Mouse (Mus musculus) bone marrow, adult 2 months (tissue): Measurements from ENCODE around the gene H2-DMa. TPM values are rescaled to one million over a fixed set of nuclear protein-coding genes. Genes with fewer than 3 reads are reported as not detected.

Experiments used
- H3K27ac ChIP-seq: fragments of 200-500 bp; 2 replicates; pipeline ENCODE4 v1.5.1; 2012; ENCODE audit warnings: low read depth, mild to moderate bottlenecking, control low read depth, inconsistent platforms, low read length; ENCODE audit not compliant: control insufficient read depth, poor library complexity, insufficient read depth
- H3K4me1 ChIP-seq: fragments of 200-500 bp; 2 replicates; pipeline ENCODE4 v1.6.1; 2011; ENCODE audit warnings: low read length; ENCODE audit not compliant: control insufficient read depth, insufficient read depth
- H3K4me3 ChIP-seq: fragments of 200-500 bp; replicated peaks from 2 replicates; pipeline ENCODE3; 2011; ENCODE audit warnings: mild to moderate bottlenecking, low read depth, low read length, control low read depth; ENCODE audit not compliant: control insufficient read depth
- CTCF ChIP-seq: fragments of 200-500 bp; IDR thresholded peaks from 2 replicates; pipeline ENCODE4 v1.5.1; 2011; ENCODE audit warnings: low read length, control low read depth; ENCODE audit not compliant: control insufficient read depth, insufficient read depth
- POLR2A ChIP-seq: fragments of 200-500 bp; IDR thresholded peaks from 2 replicates; pipeline ENCODE4 v1.6.1; 2011; ENCODE audit warnings: low read depth, mild to moderate bottlenecking, control low read depth, low read length, borderline replicate concordance; ENCODE audit not compliant: control insufficient read depth
- WGBS: fragments of 180-500 bp; shearing (Covaris S2); methylation state at CpG from one replicate; pipeline ENCODE4 v1.1.7; 2018; 5-methylcytosine and 5-hydroxymethylcytosine counted together
- polyA plus RNA-seq: library from polyadenylated mRNA; stranded (reverse); fragments of >200 nt; gene quantifications from 2 replicates; pipeline ENCODE4 v1.2.4, GENCODE M21; 2011; ENCODE audit warnings: low replicate concordance; ENCODE audit not compliant: missing spikeins, insufficient read depth, insufficient read length

The H2-DMa gene
- polyA plus RNA-seq, 1 experiment = 38.5 TPM

DNA sequence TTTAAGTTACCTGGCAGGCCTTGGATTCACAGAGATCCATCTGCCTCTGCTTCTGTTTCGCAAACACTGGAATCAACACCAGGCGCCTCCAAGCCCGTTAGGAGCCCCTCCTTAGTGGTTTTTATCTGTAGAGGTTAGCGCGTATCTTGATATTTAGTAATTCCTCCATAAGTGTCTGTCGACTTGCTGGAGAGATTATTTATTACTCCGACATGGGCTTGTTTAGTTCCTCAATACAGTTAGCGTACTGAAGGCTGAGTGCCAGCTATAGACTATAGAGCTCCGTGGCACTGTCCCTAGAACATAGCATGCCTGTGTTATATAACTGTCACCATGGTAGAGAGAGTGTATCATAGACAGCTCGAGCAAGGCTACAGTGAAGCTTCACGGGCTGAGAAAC lies 31.2 kb upstream of the H2-DMa start:
- no peak for TF ChIP-seq CTCF
- no peak for TF ChIP-seq POLR2A
- 16% methylated on average over 11 of the region's 11 CpGs for WGBS
- Histone ChIP-seq H3K27ac (no peak overlapping the region), H3K4me3 (no peak overlapping the region), H3K4me1 (peaks cover 2% of the 10 kb centered on the region; the same call in 1 of the 2 replicates)

DNA sequence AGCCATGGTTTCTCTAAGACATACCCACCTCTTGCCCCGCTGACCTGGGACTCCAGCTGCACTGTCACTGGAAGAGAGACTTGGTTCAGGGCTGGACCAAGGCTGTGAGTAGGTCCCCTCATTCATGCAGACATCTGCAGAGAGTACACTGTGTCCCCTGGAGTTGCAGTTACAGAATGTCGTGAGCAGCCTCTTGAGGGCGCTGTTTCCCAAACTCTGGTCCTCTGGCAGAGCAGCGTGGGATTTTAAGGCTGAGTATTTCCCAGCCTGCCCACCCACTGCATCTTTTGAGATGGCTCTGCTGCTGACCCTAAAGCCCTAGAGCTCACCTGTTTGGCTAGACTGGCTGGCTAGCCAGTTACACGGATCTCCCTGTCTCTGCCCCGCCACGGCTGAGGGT lies 28.4 kb upstream of the H2-DMa start:
- no peak for TF ChIP-seq POLR2A
- peak; percentile 69 for TF ChIP-seq CTCF
- peaks cover 9% of the 10 kb centered on the region for H3K4me1 ChIP-seq
- H3K4me3 ChIP-seq = no peak overlapping the region
- no peak overlapping the region for H3K27ac ChIP-seq
- WGBS = 56% methylated on average over 7 of the region's 7 CpGs

- H3K27ac ChIP-seq = peak within 1 kb of the TSS; percentile 79
- TF ChIP-seq POLR2A (no peak), CTCF (no peak)
- peaks cover 16% of the 10 kb centered on the region for H3K4me1 ChIP-seq
- WGBS = 3% methylated on average over 11 of the region's 11 CpGs
- H3K4me3 ChIP-seq = peak within 1 kb of the TSS; percentile 75
Observed at GRCm38 (mm10) chr17:34092197-34092875, 27.0 kb upstream of the H2-DMa start, which contains the start of gene H2-Oa. TSS of gene H2-Oa (plus strand) at chr17:34092340.

DNA sequence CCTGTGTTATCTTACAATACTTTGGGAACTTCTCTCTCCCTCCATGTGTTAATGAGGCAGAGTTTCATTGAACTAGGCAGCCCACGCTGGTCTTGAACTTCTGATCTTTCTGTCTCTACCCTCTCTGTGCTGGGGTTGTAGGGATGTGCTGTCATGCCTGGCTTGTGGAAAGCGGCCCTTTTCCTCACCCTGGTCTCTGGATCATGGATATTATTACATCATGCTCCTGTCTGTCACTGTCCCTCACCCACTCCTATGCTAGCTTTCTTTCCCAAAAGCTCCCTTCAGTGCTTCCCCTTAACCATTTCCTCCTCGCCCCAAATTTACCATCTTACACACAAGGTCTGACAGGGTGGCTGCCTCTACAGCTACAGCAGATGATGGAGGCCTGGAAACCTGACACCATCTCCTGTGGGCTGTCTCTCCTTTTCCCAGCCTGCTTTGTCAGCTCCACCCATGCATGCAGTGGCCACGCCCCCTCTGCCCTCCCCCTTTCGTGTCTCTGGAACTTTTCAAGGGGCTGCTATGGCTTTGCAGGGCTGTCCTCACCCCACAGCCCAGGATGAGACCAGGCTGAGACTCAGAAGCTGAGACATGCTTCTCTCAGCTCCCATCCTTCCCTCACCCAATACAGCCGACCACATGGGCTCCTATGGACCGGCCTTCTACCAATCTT lies 26.0 kb upstream of the H2-DMa start:
- TF ChIP-seq CTCF (no peak), POLR2A (no peak)
- no peak overlapping the region for H3K4me3 ChIP-seq

DNA sequence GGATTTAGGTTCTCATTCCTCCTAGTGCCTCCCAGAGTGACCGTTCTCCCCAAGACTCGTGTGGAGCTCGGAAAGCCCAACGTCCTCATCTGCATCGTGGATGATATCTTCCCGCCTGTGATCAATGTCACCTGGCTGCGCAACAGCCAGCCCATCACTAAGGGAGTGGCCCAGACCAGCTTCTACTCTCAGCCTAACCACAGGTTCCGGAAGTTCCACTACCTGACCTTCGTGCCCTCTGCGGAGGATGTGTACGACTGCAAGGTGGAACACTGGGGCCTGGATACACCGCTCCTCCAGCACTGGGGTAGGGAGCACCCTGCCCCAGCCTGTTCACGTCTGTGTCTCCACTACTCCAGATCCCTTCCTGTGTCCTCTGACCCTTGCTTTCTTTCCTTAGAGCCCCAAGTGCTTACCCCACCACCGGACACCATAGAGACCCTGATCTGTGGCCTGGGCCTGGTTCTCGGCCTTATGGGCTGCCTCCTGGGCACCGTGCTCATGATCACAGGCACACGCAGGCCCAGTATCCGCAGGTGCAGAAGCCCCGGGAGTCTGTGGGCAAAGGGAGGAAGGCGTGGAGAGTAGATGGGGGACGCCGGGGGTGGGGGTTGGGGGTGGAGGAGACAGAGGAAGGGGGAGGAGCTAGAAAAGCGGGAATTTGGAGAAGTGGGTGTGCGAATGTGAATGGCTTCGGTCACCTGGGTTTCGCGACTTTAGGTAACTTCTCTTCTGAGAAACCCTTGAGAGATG lies 24.9 kb upstream of the H2-DMa start:
- Histone ChIP-seq H3K4me3 (no peak overlapping the region), H3K27ac (peak overlapping the region; percentile 9; the same call in 1 of the 2 replicates), H3K4me1 (peaks cover 16% of the 10 kb centered on the region)
- TF ChIP-seq POLR2A (no peak), CTCF (no peak)
- 35% methylated on average over 27 of the region's 27 CpGs for WGBS

More for the DNA sequence above, 26.0 kb upstream of the H2-DMa start:
- no peak overlapping the region; the same call in 1 of the 2 replicates for H3K27ac ChIP-seq
- WGBS = 28% methylated on average over 7 of the region's 7 CpGs
- H3K4me1 ChIP-seq = peaks cover 16% of the 10 kb centered on the region

- Histone ChIP-seq H3K4me1 (peaks cover 16% of the 10 kb centered on the region), H3K27ac (no peak overlapping the region), H3K4me3 (no peak overlapping the region)
- TF ChIP-seq POLR2A (no peak), CTCF (no peak)
- 14% methylated on average over 3 of the region's 3 CpGs for whole genome bisulfite sequencing
Observed at GRCm38 (mm10) chr17:34096497-34097010, 22.8 kb upstream of the H2-DMa start.

GRCm38 (mm10) chr17:34097272-34097671 lies 22.1 kb upstream of the H2-DMa start:
- no peak for TF ChIP-seq POLR2A
- TF ChIP-seq CTCF = no peak
- 19% methylated on average over 5 of the region's 5 CpGs for WGBS
- no peak overlapping the region for H3K4me3 ChIP-seq
- peaks cover 18% of the 10 kb centered on the region for H3K4me1 ChIP-seq
- no peak overlapping the region for H3K27ac ChIP-seq

DNA sequence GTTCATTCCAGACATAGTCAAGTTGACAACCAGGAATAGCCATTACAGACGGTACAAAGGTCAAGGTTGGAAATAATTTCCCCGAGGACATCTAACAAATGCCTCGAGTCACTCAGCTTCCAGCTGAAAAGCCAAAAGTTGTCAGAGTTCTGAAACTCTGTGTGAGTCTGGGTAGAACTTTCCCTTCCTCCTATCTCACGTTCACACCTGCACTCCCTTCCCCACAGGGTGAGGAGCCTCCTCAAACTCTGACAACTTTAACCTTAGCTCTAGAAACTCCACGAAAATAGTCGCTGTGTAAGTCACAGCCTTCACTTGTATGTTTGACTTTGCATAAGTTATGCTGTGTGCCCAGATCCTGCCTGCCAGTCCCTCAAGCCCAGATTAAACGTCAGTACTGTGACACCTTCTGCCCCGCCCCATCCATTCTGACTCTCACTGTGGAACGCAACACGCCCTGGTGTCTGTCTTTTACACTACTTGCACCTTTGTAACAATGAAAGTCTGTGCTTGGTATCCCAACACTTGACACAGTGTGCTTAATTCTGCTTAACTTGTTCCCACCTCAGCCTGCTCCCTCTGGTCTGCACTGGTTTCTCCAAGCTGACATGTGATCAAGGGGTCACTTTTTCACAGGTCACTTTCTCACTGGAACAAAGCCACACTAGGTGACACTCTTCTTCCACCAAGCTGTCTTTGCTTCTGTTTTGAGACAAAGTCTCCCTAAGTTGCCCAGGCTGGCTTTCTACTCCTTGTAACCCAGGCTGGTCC lies 20.4 kb upstream of the H2-DMa start:
- WGBS = 53% methylated on average over 10 of the region's 10 CpGs
- TF ChIP-seq CTCF = no peak
- TF ChIP-seq POLR2A = no peak
- Histone ChIP-seq H3K4me3 (no peak overlapping the region), H3K27ac (no peak overlapping the region), H3K4me1 (peaks cover 18% of the 10 kb centered on the region)
